Mouse (Mus musculus) midbrain, embryonic 14.5 days (tissue): ENCODE data around the gene Xkr8. TPM values are rescaled to one million over a fixed set of nuclear protein-coding genes. Genes with fewer than 3 reads are reported as not detected.

ENCODE experiments used
- polyA plus RNA-seq: library from polyadenylated mRNA; unstranded; fragments of >200 nt; fragmentation: Nextera tagmentation; extraction: Ambion mirVana; gene quantifications from 2 replicates; pipeline ENCODE4 v1.2.1, GENCODE M21; 2014

Xkr8 gene
- polyA plus RNA-seq, 1 experiment from 2014 or later = 5.2 TPM

Other genes with a start within 250 kb of the Xkr8 start
- 4.7 and 5.5 TPM in 2 replicates for gene Sesn2, start 222.0 kb downstream of the Xkr8 start, polyA plus RNA-seq
- gene Atpif1, start 198.9 kb downstream of the Xkr8 start, polyA plus RNA-seq = 1,327 and 1,547 TPM in 2 replicates
- gene Dnajc8, start 197.0 kb downstream of the Xkr8 start, polyA plus RNA-seq = 149 and 152 TPM in 2 replicates
- 0.13 and 0.37 TPM in 2 replicates for gene Ptafr, start 168.5 kb downstream of the Xkr8 start, polyA plus RNA-seq
- gene Eya3, start 93.6 kb downstream of the Xkr8 start, polyA plus RNA-seq = 12.8 and 15.7 TPM in 2 replicates
- 0.35 and 0.54 TPM in 2 replicates for gene Smpdl3b, start 24.7 kb upstream of the Xkr8 start, polyA plus RNA-seq
- 34.1 and 38.1 TPM in 2 replicates for gene Rpa2, start 35.8 kb upstream of the Xkr8 start, polyA plus RNA-seq
- 0.09 and 1.6 TPM in 2 replicates for gene Themis2, start 63.8 kb upstream of the Xkr8 start, polyA plus RNA-seq
- 56.8 and 75.5 TPM in 2 replicates for gene Ppp1r8, start 110.6 kb upstream of the Xkr8 start, polyA plus RNA-seq
- 192 and 197 TPM in 2 replicates for gene Stx12, start 152.0 kb upstream of the Xkr8 start, polyA plus RNA-seq
- 41.9 and 47.5 TPM in 2 replicates for gene Fam76a, start 190.0 kb upstream of the Xkr8 start, polyA plus RNA-seq
- 0.08 TPM in 1 of 2 replicates, not detected in the other for gene Fgr, start 241.5 kb upstream of the Xkr8 start, polyA plus RNA-seq